Mouse (Mus musculus) heart, embryonic 12.5 days (tissue): ENCODE results near the gene Sbds. TPM values are rescaled to one million over a fixed set of nuclear protein-coding genes. Genes with fewer than 3 reads are reported as not detected.
"Not testable (repeated sequence)": the region's sequence is repeated elsewhere in the genome, so short reads cannot be mapped to it uniquely, and the experiment has no call there.

Source experiments
- ATAC-seq: fragments of 200-750 bp; cut with Nextera tagmentation; 2 replicates; pipeline ENCODE4 v1.8.0; 2017; ENCODE audit warnings: moderate TSS enrichment, moderate library complexity; ENCODE audit not compliant: insufficient number of reproducible peaks, low FRiP score
- H3K27ac ChIP-seq: fragments of 300-500 bp; sonication (generic); 2 replicates; pipeline ENCODE4 v1.5.1; 2016; ENCODE audit warnings: mild to moderate bottlenecking, moderate library complexity; ENCODE audit not compliant: poor library complexity, severe bottlenecking
- H3K27me3 ChIP-seq: fragments of 300-500 bp; sonication (generic); replicated peaks from 2 replicates; pipeline ENCODE4 v1.6.1; 2016; ENCODE audit warnings: mild to moderate bottlenecking, moderate library complexity
- H3K36me3 ChIP-seq: fragments of 300-500 bp; sonication (generic); 2 replicates; pipeline ENCODE4 v1.6.1; 2016; ENCODE audit warnings: mild to moderate bottlenecking, moderate library complexity
- H3K4me1 ChIP-seq: fragments of 300-500 bp; sonication (generic); replicated peaks from 2 replicates; pipeline ENCODE4 v1.6.1; 2016; ENCODE audit warnings: mild to moderate bottlenecking
- H3K4me2 ChIP-seq: fragments of 300-500 bp; sonication (generic); 2 replicates; pipeline ENCODE4 v1.6.1; 2016; ENCODE audit warnings: mild to moderate bottlenecking, moderate library complexity
- H3K4me3 ChIP-seq: fragments of 300-500 bp; sonication (generic); 2 replicates; pipeline ENCODE4 v1.5.1; 2016; ENCODE audit warnings: mild to moderate bottlenecking
- H3K9ac ChIP-seq: fragments of 300-500 bp; sonication (generic); 2 replicates; pipeline ENCODE4 v1.6.1; 2016; ENCODE audit warnings: mild to moderate bottlenecking, moderate library complexity
- H3K9me3 ChIP-seq: fragments of 300-500 bp; sonication (generic); replicated peaks from 2 replicates; pipeline ENCODE4 v1.6.1; 2016; ENCODE audit warnings: mild to moderate bottlenecking, moderate library complexity
- WGBS: fragments of 180-500 bp; shearing (Covaris S2); methylation state at CpG from one replicate; pipeline ENCODE4 v1.1.7; 2016; 5-methylcytosine and 5-hydroxymethylcytosine counted together
- polyA plus RNA-seq: library from polyadenylated mRNA; unstranded; fragments of >200 nt; fragmentation: Nextera tagmentation; extraction: Ambion mirVana; gene quantifications from 2 replicates; pipeline ENCODE4 v1.2.1, GENCODE M21; 2016

Gene Sbds
- polyA plus RNA-seq, 1 experiment from 2014 or later = 62.8 TPM

DNA sequence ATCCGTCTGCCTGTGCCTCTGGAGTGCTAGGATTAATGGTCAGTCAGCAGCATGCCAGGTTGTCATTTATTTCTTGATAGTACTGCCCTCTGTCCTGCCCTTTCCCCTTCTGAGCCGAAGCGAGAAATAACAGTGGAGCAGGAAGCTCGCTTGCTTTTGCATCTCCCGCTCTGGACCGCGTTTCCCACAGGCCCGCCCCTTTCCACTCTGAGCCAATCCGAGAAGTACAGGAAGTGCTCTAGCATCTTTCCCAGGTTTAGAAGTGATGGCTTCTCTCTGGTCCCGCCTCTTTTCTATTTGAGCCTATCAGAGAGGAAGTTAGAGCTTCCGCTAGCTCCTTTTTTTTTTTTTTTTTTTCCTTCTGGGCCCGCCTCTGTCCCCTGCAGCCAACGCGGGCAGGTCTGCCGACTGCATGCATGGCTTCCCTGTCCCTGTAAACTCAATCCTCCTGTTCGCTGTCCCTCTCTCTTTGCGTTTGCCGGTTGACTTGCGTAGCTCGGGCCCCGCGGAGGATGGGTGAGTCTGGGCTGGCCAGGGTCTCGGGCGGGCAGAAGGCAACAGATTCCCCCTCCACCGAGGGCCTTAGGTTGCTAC lies 1.4 kb upstream of the Sbds start:
- WGBS = under 1% methylated on average over 25 of the region's 25 CpGs
- Histone ChIP-seq H3K4me2 (peak overlapping the region; percentile 82), H3K4me3 (peak overlapping the region; percentile 79), H3K4me1 (peaks cover 12% of the 10 kb centered on the region), H3K27me3 (no peaks in the 10 kb centered on the region), H3K9ac (peak overlapping the region; percentile 81), H3K9me3 (no peaks in the 10 kb centered on the region), H3K27ac (peak overlapping the region; percentile 82), H3K36me3 (peaks cover 31% of the 10 kb centered on the region)
- peak; percentile 93 for ATAC-seq

- H3K9ac ChIP-seq = 0 out of 2 replicates have a peak overlapping the region, but pooled peaks have one; percentile 28
- ATAC-seq = not testable (repeated sequence)
- 29% methylated on average over 20 of the region's 20 CpGs for WGBS
Observed at GRCm38 (mm10) chr5:130255799-130256525, 632 bp upstream of the Sbds start.

DNA sequence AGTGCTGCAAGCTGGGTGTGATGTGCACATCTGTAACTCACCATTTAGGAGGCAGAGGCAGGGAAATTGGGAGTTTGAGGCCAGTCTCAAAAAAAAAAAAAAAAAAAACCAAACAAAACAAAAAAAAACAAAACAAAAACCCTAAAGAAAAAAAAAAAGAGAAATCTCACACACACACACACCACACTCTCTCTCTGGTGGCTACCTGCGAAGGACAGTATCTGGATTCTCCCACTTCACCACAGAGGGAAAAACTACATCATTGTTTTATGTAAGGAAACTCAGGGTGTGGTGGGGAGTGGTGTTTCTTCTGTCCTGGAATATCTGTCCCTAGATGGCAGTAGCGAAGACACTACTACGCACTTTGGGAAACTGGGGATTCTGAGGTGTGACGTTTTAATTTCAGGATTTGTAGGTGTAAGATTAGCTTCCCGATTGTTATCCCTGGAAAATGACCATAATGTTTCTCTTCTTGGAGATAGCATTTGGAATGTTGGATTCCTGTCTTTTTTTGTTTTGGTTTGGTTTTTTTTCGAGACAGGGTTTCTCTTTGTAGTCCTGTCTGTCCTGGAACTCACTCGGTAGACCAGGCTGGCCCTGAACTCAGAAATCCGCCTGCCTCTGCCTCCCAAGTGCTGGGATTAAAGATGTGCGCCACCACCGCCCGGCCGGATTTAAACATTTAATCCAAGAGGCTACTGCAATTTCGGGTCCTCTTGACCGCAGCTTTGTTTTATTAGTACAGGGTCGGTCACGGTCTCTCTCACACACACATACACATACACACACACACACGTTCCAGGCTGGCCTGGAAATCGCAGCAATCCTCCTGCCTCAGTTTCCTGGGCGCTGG lies 940 bp downstream of the Sbds start:
- Histone ChIP-seq H3K9ac (peak overlapping the region; percentile 84), H3K4me3 (peak overlapping the region; percentile 60), H3K27ac (peak overlapping the region; percentile 85), H3K4me1 (peaks cover 12% of the 10 kb centered on the region), H3K36me3 (peaks cover 44% of the 10 kb centered on the region), H3K9me3 (no peaks in the 10 kb centered on the region), H3K27me3 (no peaks in the 10 kb centered on the region), H3K4me2 (peak overlapping the region; percentile 82)
- 10% methylated on average over 19 of the region's 19 CpGs for WGBS
- ATAC-seq = no peak

More at GRCm38 (mm10) chr5:130255799-130256525, 632 bp upstream of the Sbds start:
- Histone ChIP-seq H3K4me1 (peaks cover 12% of the 10 kb centered on the region), H3K4me3 (peak overlapping the region; percentile 79), H3K36me3 (peaks cover 34% of the 10 kb centered on the region), H3K27ac (peak overlapping the region; percentile 67; the same call in 1 of the 2 replicates), H3K4me2 (peak overlapping the region; percentile 82)
- not testable (repeated sequence) for H3K27me3 ChIP-seq, H3K9me3 ChIP-seq

DNA sequence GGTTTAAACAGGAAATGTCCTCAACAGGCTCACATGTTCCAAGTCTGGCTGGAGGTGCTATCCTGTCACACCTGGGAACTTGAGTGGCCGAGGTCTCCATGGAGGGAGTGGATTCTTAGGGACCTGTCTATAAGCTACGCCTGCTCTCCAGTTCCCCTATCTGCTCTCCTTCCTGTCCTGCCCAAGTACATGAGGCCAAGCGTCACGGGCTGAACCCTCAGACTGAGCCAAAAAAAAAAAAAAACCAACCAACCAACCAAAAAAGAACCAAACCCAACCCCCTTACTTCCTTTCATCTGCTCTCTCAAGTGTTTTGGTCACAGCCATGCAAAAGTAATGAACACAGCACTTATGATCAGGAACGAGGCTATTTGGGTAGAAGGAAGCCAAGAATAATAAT lies 7.5 kb downstream of the Sbds start:
- H3K4me3 ChIP-seq = no peak overlapping the region
- WGBS = 70% methylated on average over 5 of the region's 5 CpGs
- no peak overlapping the region for H3K27ac ChIP-seq
- ATAC-seq = no peak
- H3K36me3 ChIP-seq = peaks cover 95% of the 10 kb centered on the region
- no peaks in the 10 kb centered on the region for H3K27me3 ChIP-seq
- no peak overlapping the region for H3K4me2 ChIP-seq
- H3K9me3 ChIP-seq = no peaks in the 10 kb centered on the region
- H3K9ac ChIP-seq = no peak overlapping the region
- no peaks in the 10 kb centered on the region for H3K4me1 ChIP-seq

DNA sequence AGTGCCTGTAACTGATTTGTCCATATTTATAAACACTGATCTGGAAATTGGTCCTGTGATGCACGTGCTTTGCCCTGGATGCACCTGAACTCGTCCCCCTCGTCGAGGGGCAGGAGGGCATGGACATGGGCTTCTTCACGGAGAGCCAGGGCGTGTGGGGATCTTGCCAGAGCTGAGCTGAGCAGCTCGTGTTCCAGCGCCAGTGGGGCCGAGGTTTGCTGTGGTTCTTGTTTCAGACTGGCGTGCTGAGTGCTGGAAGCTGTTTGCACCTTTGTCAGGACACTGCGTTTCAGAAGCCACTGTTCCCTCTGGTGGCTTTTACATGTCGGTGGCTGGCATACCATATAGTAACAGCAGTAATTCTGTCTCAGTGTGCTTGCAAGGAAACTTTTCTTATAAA lies 13.9 kb downstream of the Sbds start:
- Histone ChIP-seq H3K4me1 (no peaks in the 10 kb centered on the region), H3K9me3 (no peaks in the 10 kb centered on the region), H3K27ac (no peak overlapping the region), H3K9ac (no peak overlapping the region), H3K36me3 (peaks cover 95% of the 10 kb centered on the region), H3K4me3 (no peak overlapping the region), H3K27me3 (no peaks in the 10 kb centered on the region), H3K4me2 (no peak overlapping the region)
- ATAC-seq = no peak
- 87% methylated on average over 12 of the region's 12 CpGs for WGBS

GRCm38 (mm10) chr5:130239856-130240255 lies 15.5 kb downstream of the Sbds start:
- no peak overlapping the region for H3K4me3 ChIP-seq
- H3K36me3 ChIP-seq = peaks cover 95% of the 10 kb centered on the region
- no peaks in the 10 kb centered on the region for H3K27me3 ChIP-seq
- H3K9me3 ChIP-seq = no peaks in the 10 kb centered on the region
- H3K27ac ChIP-seq = no peak overlapping the region
- WGBS = 92% methylated on average over 2 of the region's 2 CpGs
- no peak overlapping the region for H3K4me2 ChIP-seq
- H3K9ac ChIP-seq = no peak overlapping the region
- H3K4me1 ChIP-seq = no peaks in the 10 kb centered on the region
- no peak for ATAC-seq

DNA sequence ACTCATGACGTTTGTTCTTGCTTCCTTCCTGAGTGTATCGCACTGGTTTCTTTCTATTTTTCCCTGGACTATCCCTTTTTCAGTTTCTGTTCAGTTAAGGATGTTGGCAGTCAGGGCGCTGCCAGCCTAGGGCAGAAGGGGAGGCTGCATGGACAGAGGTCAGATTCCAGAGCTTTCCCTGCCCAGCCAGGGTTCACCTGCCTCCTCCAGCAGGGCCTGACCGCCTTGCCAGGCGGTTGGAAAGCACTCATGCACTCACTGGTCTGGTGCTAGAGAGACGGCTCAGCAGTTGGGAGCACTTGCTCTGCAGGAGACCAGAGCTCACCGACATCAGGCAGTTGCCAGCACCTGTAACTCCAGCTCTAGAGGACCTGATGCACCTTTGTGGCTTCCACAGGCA lies 16.1 kb downstream of the Sbds start:
- WGBS = 87% methylated on average over 7 of the region's 7 CpGs

GRCm38 (mm10) chr5:130236302-130236701 lies 19.0 kb downstream of the Sbds start:
- ATAC-seq = no peak
- Histone ChIP-seq H3K9ac (no peak overlapping the region), H3K36me3 (peaks cover 97% of the 10 kb centered on the region)

More for the DNA sequence above, 16.1 kb downstream of the Sbds start:
- H3K27ac ChIP-seq = no peak overlapping the region
- no peak overlapping the region for H3K4me3 ChIP-seq
- H3K4me1 ChIP-seq = no peaks in the 10 kb centered on the region
- H3K9ac ChIP-seq = no peak overlapping the region
- H3K27me3 ChIP-seq = no peaks in the 10 kb centered on the region
- ATAC-seq = no peak
- H3K4me2 ChIP-seq = no peak overlapping the region
- H3K36me3 ChIP-seq = peaks cover 95% of the 10 kb centered on the region
- no peaks in the 10 kb centered on the region for H3K9me3 ChIP-seq

GRCm38 (mm10) chr5:130228120-130228519 lies 27.2 kb downstream of the Sbds start:
- Histone ChIP-seq H3K27ac (no peak overlapping the region), H3K9me3 (no peaks in the 10 kb centered on the region), H3K36me3 (peaks cover 46% of the 10 kb centered on the region), H3K4me2 (no peak overlapping the region), H3K4me1 (peaks cover 18% of the 10 kb centered on the region), H3K9ac (no peak overlapping the region), H3K27me3 (no peaks in the 10 kb centered on the region), H3K4me3 (no peak overlapping the region)
- WGBS = 82% methylated on average over 4 of the region's 4 CpGs
- no peak for ATAC-seq

More at GRCm38 (mm10) chr5:130236302-130236701, 19.0 kb downstream of the Sbds start:
- Histone ChIP-seq H3K4me1 (no peaks in the 10 kb centered on the region), H3K27me3 (no peaks in the 10 kb centered on the region), H3K9me3 (no peaks in the 10 kb centered on the region), H3K27ac (no peak overlapping the region), H3K4me3 (no peak overlapping the region), H3K4me2 (no peak overlapping the region)
- 92% methylated on average over 8 of the region's 8 CpGs for WGBS

DNA sequence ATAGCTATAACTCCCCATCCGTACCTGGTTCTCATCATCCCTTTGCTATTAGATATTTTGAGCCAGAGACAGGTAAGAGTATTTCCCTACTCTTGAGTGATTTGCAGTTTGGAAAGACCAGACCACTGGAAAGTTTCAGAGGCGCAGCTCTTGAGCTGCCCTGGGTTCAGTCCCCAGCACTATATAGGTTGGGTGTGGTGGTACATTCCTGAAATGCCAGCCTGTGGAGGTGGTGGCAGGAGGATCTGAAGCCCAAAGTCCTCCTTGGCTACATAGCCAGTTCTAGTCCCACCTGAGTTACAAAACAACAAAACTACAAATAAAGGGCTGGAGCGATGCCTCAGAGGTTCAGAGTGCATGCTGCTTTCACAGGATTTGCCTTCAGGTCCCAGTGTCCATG lies 28.5 kb downstream of the Sbds start:
- H3K4me3 ChIP-seq = no peak overlapping the region
- H3K27me3 ChIP-seq = no peaks in the 10 kb centered on the region
- WGBS = 88% methylated on average over 3 of the region's 3 CpGs
- ATAC-seq = no peak
- no peak overlapping the region for H3K4me2 ChIP-seq
- peaks cover 22% of the 10 kb centered on the region for H3K4me1 ChIP-seq
- no peaks in the 10 kb centered on the region for H3K9me3 ChIP-seq
- H3K36me3 ChIP-seq = peaks cover 33% of the 10 kb centered on the region
- H3K9ac ChIP-seq = no peak overlapping the region
- H3K27ac ChIP-seq = no peak overlapping the region
